Mouse (Mus musculus): ENCODE measurements around the gene Zranb1.

The Zranb1 gene

DNA sequence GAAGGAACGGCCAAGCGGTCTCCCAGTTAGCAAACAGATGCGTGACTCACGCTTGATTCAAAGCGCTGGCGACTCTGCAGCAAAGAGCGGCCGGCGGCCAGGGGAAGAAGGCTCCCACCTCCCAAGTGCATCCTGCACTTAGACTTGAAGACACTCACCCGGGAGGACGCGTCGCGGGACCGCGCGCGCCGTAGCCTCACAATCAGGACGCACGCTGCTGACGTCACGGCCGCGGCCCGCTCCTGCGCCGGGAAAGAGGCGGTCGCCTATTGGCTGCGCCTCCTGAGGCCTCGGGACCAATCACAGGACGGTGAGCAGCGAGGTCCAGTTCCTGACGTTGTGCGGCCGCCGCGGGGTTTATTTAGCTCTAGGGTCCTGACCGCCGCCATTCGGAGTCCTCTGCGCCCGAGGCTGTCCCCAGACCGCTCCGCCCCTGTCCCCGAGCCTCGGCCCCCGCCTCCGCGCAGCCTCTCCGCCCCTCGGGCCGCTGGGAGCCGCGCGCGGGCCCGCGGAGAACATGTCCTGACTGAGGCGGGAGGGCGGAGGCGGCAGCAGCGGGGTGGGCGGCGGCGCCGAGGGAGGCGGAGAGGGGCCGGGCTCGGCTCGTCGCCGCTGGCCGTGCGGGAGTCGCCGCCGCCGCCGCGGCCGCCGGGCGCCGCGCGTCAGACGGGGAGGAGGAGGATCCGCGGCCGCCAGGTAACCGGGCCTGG lies at the start of gene Zranb1:
Gene Zranb1 (plus strand): TSS at position 293 of the 710 bp plus-strand sequence.
- peak; percentile 97 to 98 for DNase-seq (ENCODE audit: low spot score in 2 of 2)

- DNase-seq (ENCODE audit: low spot score in 2 of 2): no peak
Observed at GRCm38 (mm10) chr7:132882343-132882742, 48.6 kb upstream of the Zranb1 start.

DNA sequence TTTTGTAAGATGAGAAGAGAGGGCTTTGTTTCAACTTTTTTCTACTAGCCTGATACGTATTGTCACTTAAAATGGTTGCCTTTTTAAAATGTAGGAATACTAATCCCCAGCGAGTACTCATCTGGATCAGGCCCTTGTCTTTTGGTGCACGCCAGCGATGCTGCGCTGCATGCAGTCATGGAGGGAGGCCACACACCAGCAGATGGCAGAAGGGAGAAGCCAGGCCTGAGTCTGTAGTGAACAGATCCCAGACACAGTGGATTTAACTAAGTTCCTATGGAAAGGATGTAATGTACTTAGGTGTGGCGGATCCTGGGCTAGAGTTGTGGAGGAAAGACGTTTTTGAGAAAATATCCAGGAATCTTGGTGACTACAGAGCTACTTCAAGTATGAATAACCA lies 46.9 kb upstream of the Zranb1 start:
- no peak for DNase-seq (ENCODE audit: low spot score in 2 of 2)

GRCm38 (mm10) chr7:132887019-132887804 lies 43.7 kb upstream of the Zranb1 start:
- no peak for DNase-seq (ENCODE audit: low spot score in 2 of 2)

DNA sequence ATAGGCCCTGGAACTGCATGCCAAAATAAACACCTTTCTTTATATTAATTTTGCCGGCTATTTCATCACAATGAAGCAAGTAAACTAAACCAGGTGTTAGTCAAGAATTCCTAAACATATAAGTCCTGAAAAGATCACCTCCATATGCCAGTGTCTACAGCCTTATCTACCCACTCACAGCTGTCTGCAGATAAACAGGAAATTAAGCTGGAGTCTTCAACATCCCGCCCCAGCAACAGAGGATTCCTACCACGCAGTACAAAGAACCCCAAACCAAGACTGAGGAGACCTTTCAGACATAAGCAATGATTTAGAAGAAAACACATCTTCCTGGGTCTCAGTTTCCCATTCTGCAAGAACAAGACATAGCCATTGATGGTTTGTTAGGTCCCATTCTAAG lies 42.9 kb upstream of the Zranb1 start:
- no peak for DNase-seq (ENCODE audit: low spot score in 2 of 2)

DNA sequence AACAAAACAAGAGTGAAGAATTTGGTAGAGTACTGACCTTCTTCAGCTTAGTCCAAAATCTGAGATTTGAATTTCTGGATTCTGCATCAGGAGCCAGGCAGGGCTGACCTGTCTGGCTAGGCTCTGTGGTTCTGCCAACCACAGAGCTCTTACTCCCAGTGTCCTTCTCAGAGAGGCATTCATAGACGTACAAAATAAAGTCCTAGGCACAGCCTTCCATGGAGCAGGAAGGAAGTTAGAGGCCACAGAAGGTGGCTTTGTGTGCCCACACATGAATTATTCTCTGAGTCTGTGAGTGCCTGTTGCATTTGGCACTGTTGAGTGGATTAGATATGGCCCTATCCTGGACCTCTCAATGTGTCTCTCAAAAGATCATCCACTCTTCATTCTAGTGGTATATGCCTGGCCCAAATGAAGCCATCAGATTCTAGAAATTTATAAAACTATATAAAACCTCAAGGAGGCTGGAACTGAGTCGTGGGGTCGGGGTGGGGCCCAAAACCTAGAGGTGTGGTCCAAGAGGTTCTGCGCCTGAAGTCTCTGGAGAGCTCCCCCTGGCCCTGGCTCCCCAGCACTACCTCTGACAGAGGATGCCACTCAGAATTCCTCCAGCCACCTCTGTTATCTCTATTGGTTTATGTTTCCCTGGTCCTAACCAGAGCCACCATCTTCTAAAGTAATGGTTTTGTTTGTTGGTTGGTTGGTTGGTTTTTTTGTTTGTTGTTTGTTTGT lies 42.3 kb upstream of the Zranb1 start:
- no peak for DNase-seq (ENCODE audit: low spot score in 2 of 2)

DNA sequence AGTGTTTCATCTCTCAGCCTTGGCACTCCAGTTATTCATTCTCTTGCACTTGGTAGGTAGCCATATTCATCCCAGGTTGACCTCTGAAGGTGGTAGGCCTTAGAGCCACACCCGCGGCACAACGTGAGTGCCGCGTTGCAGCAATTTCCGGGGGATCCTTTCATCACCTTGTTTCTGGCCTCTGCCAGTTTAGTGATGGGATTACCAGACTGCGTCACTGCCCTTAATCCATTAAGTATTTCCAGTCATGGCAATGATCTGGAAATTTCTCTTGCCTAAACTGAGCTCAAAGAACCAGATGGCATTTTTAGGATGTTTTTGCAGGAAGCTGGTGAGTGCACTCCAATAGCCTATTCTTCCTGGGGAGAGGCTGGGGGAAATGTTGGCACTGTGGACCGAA lies 41.3 kb upstream of the Zranb1 start:
- no peak for DNase-seq (ENCODE audit: low spot score in 2 of 2)

DNA sequence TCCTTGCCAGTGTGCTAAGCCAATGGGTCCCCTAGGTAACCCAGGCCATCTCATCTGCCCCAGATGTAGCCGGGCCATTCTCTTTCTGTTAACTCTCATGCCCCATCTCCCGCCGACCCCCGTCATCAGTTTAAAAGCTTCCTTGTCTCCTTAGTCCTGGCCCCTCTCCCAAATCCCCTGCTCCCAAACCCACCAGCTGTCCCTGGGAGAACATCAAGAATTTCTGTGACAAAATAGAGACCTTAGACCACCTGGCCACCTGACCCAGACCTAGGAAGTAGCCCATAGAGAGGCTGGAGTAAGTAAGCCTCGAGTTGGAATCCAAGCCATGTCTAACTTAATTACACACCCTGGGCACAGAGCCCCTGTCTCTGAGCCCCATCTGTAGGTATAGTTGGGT lies 40.7 kb upstream of the Zranb1 start:
- DNase-seq (ENCODE audit: low spot score in 2 of 2): no peak

- DNase-seq (ENCODE audit: low spot score in 2 of 2): no peak
Observed at GRCm38 (mm10) chr7:132891561-132892310, 39.2 kb upstream of the Zranb1 start.

GRCm38 (mm10) chr7:132892311-132892661 lies 38.7 kb upstream of the Zranb1 start:
- no peak for DNase-seq (ENCODE audit: low spot score in 2 of 2)

GRCm38 (mm10) chr7:132892806-132893205 lies 38.1 kb upstream of the Zranb1 start:
- DNase-seq (ENCODE audit: low spot score in 2 of 2): no peak

- no peak for DNase-seq (ENCODE audit: low spot score in 2 of 2)
Observed at GRCm38 (mm10) chr7:132893336-132893735, 37.6 kb upstream of the Zranb1 start.

- DNase-seq (ENCODE audit: low spot score in 2 of 2): no peak
Observed at GRCm38 (mm10) chr7:132894841-132895555, 35.9 kb upstream of the Zranb1 start.

- no peak for DNase-seq (ENCODE audit: low spot score in 2 of 2)
Observed at GRCm38 (mm10) chr7:132896206-132896815, 34.6 kb upstream of the Zranb1 start.

- DNase-seq (ENCODE audit: low spot score in 2 of 2): no peak
Observed at GRCm38 (mm10) chr7:132897258-132897657, 33.7 kb upstream of the Zranb1 start.

GRCm38 (mm10) chr7:132898234-132898633 lies 32.7 kb upstream of the Zranb1 start:
- DNase-seq (ENCODE audit: low spot score in 2 of 2): no peak

DNA sequence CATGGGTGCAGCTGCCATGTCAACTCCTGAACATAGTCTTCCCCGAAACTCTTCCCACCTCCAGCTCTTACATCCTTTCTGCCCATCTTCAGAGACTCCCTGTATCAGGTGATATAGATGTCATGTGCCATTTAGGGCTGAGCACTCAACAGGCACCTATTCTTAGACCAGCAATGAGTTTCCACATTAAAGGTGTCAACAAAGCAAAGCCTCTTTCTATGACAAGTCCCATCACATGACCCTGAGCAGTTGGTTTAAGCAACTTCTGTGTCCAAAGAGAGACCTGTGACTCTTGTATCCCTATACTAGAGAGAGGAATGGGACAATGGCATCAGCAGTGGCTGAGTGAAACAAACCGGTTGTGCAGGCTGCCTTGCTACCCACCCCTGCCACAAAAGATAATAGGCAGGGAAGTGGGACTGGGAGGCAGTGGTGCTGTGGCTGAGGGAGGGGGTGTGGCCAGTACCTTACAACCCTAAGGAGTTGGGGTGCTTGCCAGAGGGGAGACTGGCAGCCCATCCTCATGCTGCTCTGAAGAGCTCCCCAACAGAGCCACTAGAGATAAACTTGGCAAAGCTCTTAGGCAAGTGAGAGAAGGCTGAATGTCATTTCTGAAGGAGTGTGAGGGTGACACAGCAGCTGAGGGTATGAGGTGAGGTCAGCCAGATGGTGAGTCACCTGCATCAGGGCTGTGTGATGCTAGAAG lies 30.0 kb upstream of the Zranb1 start:
- DNase-seq (ENCODE audit: low spot score in 2 of 2): no peak

DNA sequence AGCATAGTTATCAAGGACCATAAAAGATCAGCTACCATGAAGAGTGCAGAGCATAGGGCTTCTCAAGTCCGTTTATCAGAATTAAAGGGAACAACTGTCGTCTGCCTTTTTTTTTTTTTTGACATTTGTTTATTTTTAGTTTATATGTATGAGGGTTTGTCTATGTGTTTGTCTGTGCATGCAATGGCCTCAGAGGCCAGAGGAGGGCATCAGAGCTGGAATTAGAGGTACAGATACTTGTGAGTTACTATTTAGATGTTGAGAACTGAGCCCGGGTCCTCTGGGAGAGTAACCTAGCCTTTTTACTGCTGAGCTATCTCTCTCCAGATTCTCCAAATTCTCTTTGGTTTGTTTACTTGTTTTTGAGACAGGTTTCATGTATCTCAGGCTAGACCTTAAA lies 27.1 kb upstream of the Zranb1 start:
- DNase-seq (ENCODE audit: low spot score in 2 of 2): no peak

DNA sequence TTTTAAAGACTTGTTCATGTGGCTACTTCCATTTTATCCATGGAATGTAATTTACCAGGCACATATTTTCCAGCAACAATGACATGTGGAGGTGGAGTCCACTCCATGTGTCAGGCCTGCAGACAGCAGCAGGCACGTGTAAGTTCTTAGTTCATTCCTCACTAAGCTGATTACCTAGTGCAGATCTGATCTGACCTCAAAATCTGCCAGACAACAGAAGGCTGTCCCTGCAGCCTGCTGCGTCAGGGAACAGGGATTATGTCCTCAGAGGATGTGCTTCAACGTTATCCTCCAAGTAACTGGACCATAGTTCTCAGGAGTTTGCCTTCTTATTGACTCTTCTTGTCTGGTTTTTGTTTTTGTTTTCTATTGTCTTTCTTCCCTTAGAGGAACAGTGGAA lies 9.0 kb upstream of the Zranb1 start:
- DNase-seq (ENCODE audit: low spot score in 2 of 2): no peak

- no peak for DNase-seq (ENCODE audit: low spot score in 2 of 2)
Observed at GRCm38 (mm10) chr7:132925227-132925626, 5.7 kb upstream of the Zranb1 start.
